Mouse (Mus musculus): Measurements from ENCODE around the gene 2310022A10Rik. TPM values are rescaled to one million over a fixed set of nuclear protein-coding genes. Genes with fewer than 3 reads are reported as not detected.
A peak's percentile ranks its signal among the peaks of the same experiment; 100 is the strongest.

Gene 2310022A10Rik
- polyA plus RNA-seq, 1 experiment: 25.9 TPM

DNA sequence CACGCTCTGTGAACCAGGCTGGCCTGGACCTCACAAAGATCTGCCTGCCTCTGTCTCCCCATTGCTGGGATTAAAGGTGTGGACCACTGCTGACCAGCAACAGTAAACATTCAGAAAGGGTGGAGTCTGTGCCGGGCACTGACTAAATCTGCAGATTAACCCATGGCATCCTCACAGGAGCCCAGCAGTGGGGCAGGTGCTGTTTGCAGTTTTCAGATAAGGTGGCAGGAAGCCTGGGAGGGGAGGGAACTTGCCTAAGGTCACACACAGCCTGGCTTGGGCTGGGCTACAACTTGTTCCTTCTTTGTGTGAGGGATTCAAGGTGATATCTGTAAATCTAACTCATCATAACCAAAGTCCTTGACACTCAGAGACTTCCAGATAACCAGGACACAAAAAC, 12.5 kb upstream of the 2310022A10Rik start:
- no peaks in the 10 kb centered on the region for H3K27me3 ChIP-seq (ENCODE audit: control insufficient read depth, insufficient read depth, low read length)
- peaks cover 5% of the 10 kb centered on the region for H3K36me3 ChIP-seq (ENCODE audit: control insufficient read depth, insufficient read depth, low read length)
- no peak for DNase-seq (ENCODE audit: low read depth in 1 of 2, low spot score in 2 of 2)
- TF ChIP-seq CTCF (IDR thresholded peaks at IDR 0.05; ENCODE audit: extremely low read depth, insufficient read depth, insufficient read length, insufficient replicate concordance) (no peak), POLR2A (IDR thresholded peaks at IDR 0.05; ENCODE audit: low read depth, low read length) (no peak)
- peaks cover 16% of the 10 kb centered on the region; the same call in 1 of the 2 replicates for H3K4me1 ChIP-seq (ENCODE audit: control insufficient read depth, insufficient read depth, insufficient read length)
- whole genome bisulfite sequencing: 81% methylated on average over 2 of the region's 2 CpGs
- no peak overlapping the region for H3K4me3 ChIP-seq (ENCODE audit: extremely low read depth, insufficient read depth, insufficient read length)
- no peak overlapping the region for H3K27ac ChIP-seq (ENCODE audit: insufficient read depth, low read length)

DNA sequence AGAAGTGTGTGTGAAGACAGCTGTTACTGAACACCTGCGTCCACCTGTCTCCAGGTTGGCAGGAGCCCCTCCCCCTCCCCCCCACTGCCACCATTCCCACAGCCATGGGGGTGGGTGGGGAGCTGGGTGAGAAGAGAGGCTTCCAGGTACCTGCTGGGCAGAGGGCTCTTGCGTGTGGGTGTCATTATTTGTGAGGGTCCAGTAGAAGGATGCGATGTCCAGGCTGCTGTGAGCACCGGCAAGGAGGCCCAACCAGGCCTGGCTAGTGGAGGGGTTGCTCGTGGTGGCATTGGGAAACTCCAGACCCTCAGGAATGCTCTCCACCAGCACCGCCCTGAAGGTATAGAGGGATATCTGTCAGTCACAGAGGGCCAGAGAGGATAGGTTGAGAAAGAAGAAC, 12.1 kb upstream of the 2310022A10Rik start:
- Histone ChIP-seq H3K27ac (ENCODE audit: insufficient read depth, low read length) (no peak overlapping the region), H3K4me3 (ENCODE audit: extremely low read depth, insufficient read depth, insufficient read length) (no peak overlapping the region), H3K36me3 (ENCODE audit: control insufficient read depth, insufficient read depth, low read length) (peaks cover 2% of the 10 kb centered on the region), H3K4me1 (ENCODE audit: control insufficient read depth, insufficient read depth, insufficient read length) (peaks cover 16% of the 10 kb centered on the region; the same call in 1 of the 2 replicates), H3K27me3 (ENCODE audit: control insufficient read depth, insufficient read depth, low read length) (no peaks in the 10 kb centered on the region)
- no peak for DNase-seq (ENCODE audit: low read depth in 1 of 2, low spot score in 2 of 2)
- WGBS: 89% methylated on average over 6 of the region's 6 CpGs
- TF ChIP-seq POLR2A (IDR thresholded peaks at IDR 0.05; ENCODE audit: low read depth, low read length): no peak

DNA sequence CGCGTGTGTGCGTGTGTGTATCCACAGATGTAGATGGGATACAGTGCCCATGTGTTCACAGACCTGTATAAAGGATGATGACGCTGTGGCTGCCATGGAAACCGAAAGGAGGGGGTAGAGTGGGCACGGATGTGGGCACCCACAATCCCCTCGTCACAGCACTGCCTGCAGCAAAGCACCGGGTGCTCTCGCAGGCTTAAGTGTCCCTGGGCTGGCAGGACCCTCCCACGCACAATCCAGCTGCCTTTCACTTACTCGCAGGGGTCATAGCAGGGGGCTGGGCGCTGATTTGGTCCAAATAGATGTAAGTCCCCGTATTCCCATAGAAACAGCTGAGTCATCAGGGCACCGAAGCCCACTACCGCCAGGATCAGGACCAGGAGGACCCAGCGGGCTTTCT, 11.6 kb upstream of the 2310022A10Rik start:
- Histone ChIP-seq H3K27me3 (ENCODE audit: control insufficient read depth, insufficient read depth, low read length) (no peaks in the 10 kb centered on the region), H3K4me1 (ENCODE audit: control insufficient read depth, insufficient read depth, insufficient read length) (peaks cover 16% of the 10 kb centered on the region; the same call in 1 of the 2 replicates), H3K36me3 (ENCODE audit: control insufficient read depth, insufficient read depth, low read length) (peaks cover 1% of the 10 kb centered on the region), H3K4me3 (ENCODE audit: extremely low read depth, insufficient read depth, insufficient read length) (peak overlapping the region; percentile 70), H3K27ac (ENCODE audit: insufficient read depth, low read length) (peak overlapping the region; percentile 56)
- 13% methylated on average over 16 of the region's 16 CpGs for WGBS
- TF ChIP-seq CTCF (IDR thresholded peaks at IDR 0.05; ENCODE audit: extremely low read depth, insufficient read depth, insufficient read length, insufficient replicate concordance) (no peak), POLR2A (IDR thresholded peaks at IDR 0.05; ENCODE audit: low read depth, low read length) (no peak)
- DNase-seq (ENCODE audit: low read depth in 1 of 2, low spot score in 2 of 2): peak; percentile 80 to 85

DNA sequence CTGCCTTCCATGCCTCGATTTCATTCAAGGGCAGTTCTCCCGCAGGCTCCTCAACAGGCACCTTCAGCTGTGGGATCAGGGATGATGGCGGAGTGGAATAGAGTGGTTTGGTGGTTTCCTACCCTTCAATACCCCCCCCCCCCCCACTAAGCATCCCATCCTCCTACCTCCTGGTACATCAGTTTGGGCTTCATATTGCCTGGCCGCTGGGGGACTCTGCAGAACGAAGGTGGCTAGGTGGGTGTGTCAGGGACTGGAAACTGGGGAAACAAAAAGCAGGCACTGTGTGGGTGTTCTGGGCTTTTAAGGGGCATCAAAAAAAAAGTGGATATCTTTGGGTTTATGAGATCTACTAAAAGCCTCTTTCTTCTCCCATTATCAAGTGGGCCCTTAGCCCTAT, 11.1 kb upstream of the 2310022A10Rik start:
- Histone ChIP-seq H3K27ac (ENCODE audit: insufficient read depth, low read length) (peak overlapping the region; percentile 56), H3K4me1 (ENCODE audit: control insufficient read depth, insufficient read depth, insufficient read length) (peaks cover 14% of the 10 kb centered on the region; the same call in 1 of the 2 replicates), H3K4me3 (ENCODE audit: extremely low read depth, insufficient read depth, insufficient read length) (peak overlapping the region; percentile 70), H3K36me3 (ENCODE audit: control insufficient read depth, insufficient read depth, low read length) (peaks cover 1% of the 10 kb centered on the region), H3K27me3 (ENCODE audit: control insufficient read depth, insufficient read depth, low read length) (no peaks in the 10 kb centered on the region)
- TF ChIP-seq CTCF (IDR thresholded peaks at IDR 0.05; ENCODE audit: extremely low read depth, insufficient read depth, insufficient read length, insufficient replicate concordance): no peak
- TF ChIP-seq POLR2A (IDR thresholded peaks at IDR 0.05; ENCODE audit: low read depth, low read length): no peak
- WGBS: 36% methylated on average over 5 of the region's 5 CpGs
- DNase-seq (ENCODE audit: low read depth in 1 of 2, low spot score in 2 of 2): no peak

DNA sequence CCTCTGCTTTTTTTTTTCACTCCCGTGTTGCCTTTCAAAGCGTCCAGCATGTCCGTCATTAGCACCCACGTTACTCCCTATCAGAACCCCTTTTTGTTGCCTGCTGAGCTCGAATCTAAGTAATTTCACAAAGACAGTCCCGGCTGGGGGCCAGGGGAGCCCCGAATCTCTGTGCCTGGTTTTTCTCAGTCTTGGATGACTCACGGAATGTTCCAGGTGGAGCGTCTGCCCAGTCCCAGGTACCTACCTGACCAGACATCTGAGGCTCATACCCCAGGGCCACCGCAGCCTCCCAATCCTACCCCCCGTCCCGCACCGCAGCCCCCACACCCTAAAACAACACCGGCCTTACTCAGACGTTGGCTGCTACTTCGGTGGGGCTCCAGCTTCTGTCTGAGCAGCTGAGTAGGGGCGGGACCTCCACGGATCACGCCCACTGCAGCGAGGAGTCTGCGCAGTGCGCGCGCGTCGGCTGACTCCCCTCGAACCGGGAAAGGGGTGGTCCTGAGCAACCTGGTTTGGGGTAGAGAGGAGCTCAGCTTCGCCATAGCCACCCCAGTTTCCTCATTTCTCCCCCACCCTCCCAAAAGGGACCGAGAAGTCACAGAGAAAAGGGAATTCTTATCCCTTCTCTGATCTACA, 10.5 kb upstream of the 2310022A10Rik start:
- Histone ChIP-seq H3K27ac (ENCODE audit: insufficient read depth, low read length) (peak overlapping the region; percentile 40; the same call in 1 of the 2 replicates), H3K36me3 (ENCODE audit: control insufficient read depth, insufficient read depth, low read length) (peaks cover 1% of the 10 kb centered on the region), H3K4me1 (ENCODE audit: control insufficient read depth, insufficient read depth, insufficient read length) (peaks cover 14% of the 10 kb centered on the region; the same call in 1 of the 2 replicates), H3K27me3 (ENCODE audit: control insufficient read depth, insufficient read depth, low read length) (no peaks in the 10 kb centered on the region), H3K4me3 (ENCODE audit: extremely low read depth, insufficient read depth, insufficient read length) (peak overlapping the region; percentile 70)
- peak; percentile 65 to 81 for DNase-seq (ENCODE audit: low read depth in 1 of 2, low spot score in 2 of 2)
- TF ChIP-seq POLR2A (IDR thresholded peaks at IDR 0.05; ENCODE audit: low read depth, low read length) (peak; percentile 45), CTCF (IDR thresholded peaks at IDR 0.05; ENCODE audit: extremely low read depth, insufficient read depth, insufficient read length, insufficient replicate concordance) (no peak)
- WGBS: 2% methylated on average over 30 of the region's 30 CpGs

DNA sequence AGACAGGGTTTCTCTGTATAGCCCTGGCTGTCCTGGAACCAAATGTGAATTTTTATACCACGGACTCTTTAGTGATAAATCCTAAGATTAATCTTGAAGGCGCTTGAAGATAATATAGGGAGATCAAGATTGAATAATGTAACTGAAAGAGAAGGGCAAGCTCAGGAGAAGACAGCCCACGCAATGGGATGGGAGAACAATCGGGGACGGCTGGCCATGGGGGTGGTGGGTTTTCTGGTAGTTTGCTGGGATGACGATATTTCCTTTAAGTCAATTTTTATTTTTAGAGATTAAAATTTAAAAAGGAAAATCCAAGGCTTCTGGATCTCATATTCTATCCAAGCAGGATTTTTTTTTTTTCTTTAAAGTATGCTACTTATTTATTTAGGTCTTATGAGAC, 10.0 kb upstream of the 2310022A10Rik start:
- Histone ChIP-seq H3K27me3 (ENCODE audit: control insufficient read depth, insufficient read depth, low read length) (no peaks in the 10 kb centered on the region), H3K4me3 (ENCODE audit: extremely low read depth, insufficient read depth, insufficient read length) (no peak overlapping the region), H3K27ac (ENCODE audit: insufficient read depth, low read length) (no peak overlapping the region), H3K4me1 (ENCODE audit: control insufficient read depth, insufficient read depth, insufficient read length) (peaks cover 14% of the 10 kb centered on the region; the same call in 1 of the 2 replicates), H3K36me3 (ENCODE audit: control insufficient read depth, insufficient read depth, low read length) (peaks cover 1% of the 10 kb centered on the region)
- WGBS: 48% methylated on average over 6 of the region's 6 CpGs
- DNase-seq (ENCODE audit: low read depth in 1 of 2, low spot score in 2 of 2): no peak
- TF ChIP-seq CTCF (IDR thresholded peaks at IDR 0.05; ENCODE audit: extremely low read depth, insufficient read depth, insufficient read length, insufficient replicate concordance): no peak
- TF ChIP-seq POLR2A (IDR thresholded peaks at IDR 0.05; ENCODE audit: low read depth, low read length): no peak

DNA sequence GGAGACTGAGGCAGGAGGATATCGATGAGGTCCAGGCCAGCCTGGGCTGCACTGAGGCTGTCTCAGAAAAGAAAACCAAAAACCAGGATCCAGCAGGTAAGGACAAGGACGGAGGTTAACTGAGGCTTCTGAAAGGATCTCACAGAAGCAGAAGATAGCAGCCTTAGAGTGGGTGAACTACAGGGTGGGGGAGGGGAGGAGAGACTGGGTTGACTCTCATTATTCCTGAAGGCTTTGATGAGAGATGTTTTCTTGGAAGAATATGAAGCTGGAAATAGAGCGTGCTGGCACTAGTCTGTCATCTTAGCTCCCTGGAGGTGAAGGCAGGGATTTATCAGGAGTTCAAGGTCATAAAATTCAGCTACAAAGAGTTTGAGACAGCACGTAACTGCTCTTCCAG, 9.2 kb upstream of the 2310022A10Rik start:
- Histone ChIP-seq H3K27me3 (ENCODE audit: control insufficient read depth, insufficient read depth, low read length) (no peaks in the 10 kb centered on the region), H3K27ac (ENCODE audit: insufficient read depth, low read length) (no peak overlapping the region), H3K36me3 (ENCODE audit: control insufficient read depth, insufficient read depth, low read length) (no peaks in the 10 kb centered on the region; the same call in none of the 2 replicates), H3K4me3 (ENCODE audit: extremely low read depth, insufficient read depth, insufficient read length) (no peak overlapping the region), H3K4me1 (ENCODE audit: control insufficient read depth, insufficient read depth, insufficient read length) (peaks cover 14% of the 10 kb centered on the region; the same call in 1 of the 2 replicates)
- WGBS: 94% methylated on average over 4 of the region's 4 CpGs
- TF ChIP-seq POLR2A (IDR thresholded peaks at IDR 0.05; ENCODE audit: low read depth, low read length) (no peak), CTCF (IDR thresholded peaks at IDR 0.05; ENCODE audit: extremely low read depth, insufficient read depth, insufficient read length, insufficient replicate concordance) (no peak)
- DNase-seq (ENCODE audit: low read depth in 1 of 2, low spot score in 2 of 2): no peak

Data from spleen, adult 2 months (tissue).